Mouse (Mus musculus): ENCODE data around the gene Ssu72. TPM values are rescaled to one million over a fixed set of nuclear protein-coding genes. Genes with fewer than 3 reads are reported as not detected.

The Ssu72 gene
- 35.5 and 42.0 TPM in 2 replicates for polyA plus RNA-seq (2012; rRNA removed)

GRCm38 (mm10) chr4:155704721-155705591 lies at the start of gene Ssu72:
Gene Ssu72 (plus strand): TSS chr4:155704800.

GRCm38 (mm10) chr4:155668689-155669597 lies 35.7 kb upstream of the Ssu72 start, which contains the start of gene Mib2:
Gene Mib2 (minus strand): TSS chr4:155669198.

GRCm38 (mm10) chr4:155694111-155694481 lies 10.5 kb upstream of the Ssu72 start, which contains the start of gene Fndc10:
Gene Fndc10 (plus strand): TSS chr4:155694342.

GRCm38 (mm10) chr4:155734350-155734941 lies 29.8 kb downstream of the Ssu72 start, which contains the start of gene Tmem240:
Gene Tmem240 (plus strand): TSS chr4:155734800.

GRCm38 (mm10) chr4:155760613-155761355 lies 56.2 kb downstream of the Ssu72 start, which contains the start of gene Atad3a:
Gene Atad3a (minus strand): TSS chr4:155761093.

GRCm38 (mm10) chr4:155774280-155774754 lies 69.7 kb downstream of the Ssu72 start, which contains the start of gene Vwa1:
Gene Vwa1 (minus strand): TSS chr4:155774698.

Other genes starting within 250 kb of the Ssu72 start
- gene Tmem52, start 235.7 kb upstream of the Ssu72 start, polyA plus RNA-seq (2012; rRNA removed): not detected in 2 replicates
- 75.5 and 96.0 TPM in 2 replicates for gene Gnb1, start 213.4 kb upstream of the Ssu72 start, polyA plus RNA-seq (2012; rRNA removed)
- 28.9 and 34.9 TPM in 2 replicates for gene Nadk, start 142.4 kb upstream of the Ssu72 start, polyA plus RNA-seq (2012; rRNA removed)
- 3.9 and 5.0 TPM in 2 replicates for gene Slc35e2, start 103.4 kb upstream of the Ssu72 start, polyA plus RNA-seq (2012; rRNA removed)
- gene Cdk11b, start 79.9 kb upstream of the Ssu72 start, polyA plus RNA-seq (2012; rRNA removed): 19.8 and 24.5 TPM in 2 replicates
- gene Gm10563, start 59.4 kb upstream of the Ssu72 start, polyA plus RNA-seq (2012; rRNA removed): not detected in 2 replicates
- gene Mmp23, start 51.4 kb upstream of the Ssu72 start, polyA plus RNA-seq (2012; rRNA removed): 4.6 TPM in 2 replicates
- 4.1 and 4.6 TPM in 2 replicates for gene Mib2, start 35.6 kb upstream of the Ssu72 start, polyA plus RNA-seq (2012; rRNA removed)
- gene Fndc10, start 10.5 kb upstream of the Ssu72 start, polyA plus RNA-seq (2012; rRNA removed): 0.39 and 0.52 TPM in 2 replicates
- 0.09 and 0.20 TPM in 2 replicates for gene Tmem240, start 30.0 kb downstream of the Ssu72 start, polyA plus RNA-seq (2012; rRNA removed)
- 37.8 and 42.2 TPM in 2 replicates for gene Atad3a, start 56.3 kb downstream of the Ssu72 start, polyA plus RNA-seq (2012; rRNA removed)
- gene Vwa1, start 69.9 kb downstream of the Ssu72 start, polyA plus RNA-seq (2012; rRNA removed): 0.12 and 0.18 TPM in 2 replicates
- gene Tmem88b, start 81.1 kb downstream of the Ssu72 start, polyA plus RNA-seq (2012; rRNA removed): 0.29 TPM in 2 replicates
- 0.02 TPM in 1 of 2 replicates, not detected in the other for gene Ankrd65, start 85.6 kb downstream of the Ssu72 start, polyA plus RNA-seq (2012; rRNA removed)
- gene Mrpl20, start 98.1 kb downstream of the Ssu72 start, polyA plus RNA-seq (2012; rRNA removed): 68.5 and 74.1 TPM in 2 replicates
- 66.5 and 75.1 TPM in 2 replicates for gene Ccnl2, start 107.7 kb downstream of the Ssu72 start, polyA plus RNA-seq (2012; rRNA removed)
- 76.4 and 80.4 TPM in 2 replicates for gene Aurkaip1, start 126.5 kb downstream of the Ssu72 start, polyA plus RNA-seq (2012; rRNA removed)
- 5.0 and 5.9 TPM in 2 replicates for gene Mxra8, start 134.9 kb downstream of the Ssu72 start, polyA plus RNA-seq (2012; rRNA removed)
- gene Dvl1, start 142.6 kb downstream of the Ssu72 start, polyA plus RNA-seq (2012; rRNA removed): 18.2 and 20.1 TPM in 2 replicates
- 0.06 and 0.08 TPM in 2 replicates for gene Tas1r3, start 158.6 kb downstream of the Ssu72 start, polyA plus RNA-seq (2012; rRNA removed)
- 4.5 and 5.1 TPM in 2 replicates for gene Cptp, start 164.6 kb downstream of the Ssu72 start, polyA plus RNA-seq (2012; rRNA removed)
- 19.9 and 22.3 TPM in 2 replicates for gene Ints11, start 164.7 kb downstream of the Ssu72 start, polyA plus RNA-seq (2012; rRNA removed)
- 14.5 and 17.2 TPM in 2 replicates for gene Pusl1, start 187.0 kb downstream of the Ssu72 start, polyA plus RNA-seq (2012; rRNA removed)
- 6.8 and 9.2 TPM in 2 replicates for gene Acap3, start 187.0 kb downstream of the Ssu72 start, polyA plus RNA-seq (2012; rRNA removed)
- 34.7 and 36.6 TPM in 2 replicates for gene Ube2j2, start 239.0 kb downstream of the Ssu72 start, polyA plus RNA-seq (2012; rRNA removed)

Data from liver, embryonic 14 days (tissue).